Mouse (Mus musculus) neural tube, postnatal 0 days (tissue): ENCODE data around the gene Parp8. TPM values are rescaled to one million over a fixed set of nuclear protein-coding genes. Genes with fewer than 3 reads are reported as not detected.

Experiments used
- polyA plus RNA-seq: library from polyadenylated mRNA; unstranded; fragments of >200 nt; fragmentation: Nextera tagmentation; extraction: Ambion mirVana; gene quantifications from 2 replicates; pipeline ENCODE4 v1.2.1, GENCODE M21; 2015

Parp8 gene
- 24.4 and 28.7 TPM in 2 replicates for polyA plus RNA-seq

GRCm38 (mm10) chr13:117025226-117026067 is at the start of gene Parp8:
Gene Parp8, minus strand, starts transcription at chr13:117025537.

Other genes starting within 250 kb of the Parp8 start
- 12.0 and 16.1 TPM in 2 replicates for gene Emb, start 183.0 kb upstream of the Parp8 start, polyA plus RNA-seq
- 0.36 and 0.46 TPM in 2 replicates for gene Gm17509, start 195.5 kb upstream of the Parp8 start, polyA plus RNA-seq